Mouse (Mus musculus) hindbrain, embryonic 16.5 days (tissue): ENCODE measurements around the gene Serinc2. TPM values are rescaled to one million over a fixed set of nuclear protein-coding genes. Genes with fewer than 3 reads are reported as not detected.

Source experiments
- ATAC-seq: fragments of 200-750 bp; cut with Nextera tagmentation; 2 replicates; pipeline ENCODE4 v1.8.0; 2017; ENCODE audit warnings: moderate TSS enrichment, moderate library complexity
- H3K27ac ChIP-seq: fragments of 300-500 bp; sonication (generic); 2 replicates; pipeline ENCODE4 v1.5.1; 2014; ENCODE audit warnings: low read depth, mild to moderate bottlenecking, control low read depth, low read length, moderate library complexity
- H3K27me3 ChIP-seq: fragments of 300-500 bp; sonication (generic); replicated peaks from 2 replicates; pipeline ENCODE4 v1.6.1; 2014; ENCODE audit warnings: low read length; ENCODE audit not compliant: control insufficient read depth, insufficient read depth
- H3K36me3 ChIP-seq: fragments of 300-500 bp; sonication (generic); 2 replicates; pipeline ENCODE4 v1.6.1; 2014; ENCODE audit warnings: mild to moderate bottlenecking, low read length, moderate library complexity, mixed read lengths; ENCODE audit not compliant: control insufficient read depth, insufficient read depth
- H3K4me1 ChIP-seq: fragments of 300-500 bp; sonication (generic); 2 replicates; pipeline ENCODE4 v1.6.1; 2014; ENCODE audit warnings: low read depth, low read length; ENCODE audit not compliant: control insufficient read depth, insufficient read depth
- H3K4me2 ChIP-seq: fragments of 300-500 bp; sonication (generic); 2 replicates; pipeline ENCODE4 v1.6.1; 2014; ENCODE audit warnings: mild to moderate bottlenecking, low read length, control low read depth, moderate library complexity
- H3K4me3 ChIP-seq: fragments of 300-500 bp; sonication (generic); 2 replicates; pipeline ENCODE4 v1.5.1; 2014; ENCODE audit warnings: mild to moderate bottlenecking, low read length, control low read depth, moderate library complexity
- H3K9ac ChIP-seq: fragments of 300-500 bp; sonication (generic); 2 replicates; pipeline ENCODE4 v1.6.1; 2014; ENCODE audit warnings: low read depth, mild to moderate bottlenecking, control low read depth, low read length, moderate library complexity
- H3K9me3 ChIP-seq: fragments of 300-500 bp; sonication (generic); 2 replicates; pipeline ENCODE4 v1.6.1; 2014; ENCODE audit warnings: mild to moderate bottlenecking, low read length, moderate library complexity; ENCODE audit not compliant: control insufficient read depth
- WGBS: fragments of 180-500 bp; shearing (Covaris S2); extraction: QIAGEN DNeasy Blood & Tissue Kit; methylation state at CpG from one replicate; pipeline ENCODE4 v1.1.7; 2014; 5-methylcytosine and 5-hydroxymethylcytosine counted together
- polyA plus RNA-seq: library from polyadenylated mRNA; unstranded; fragments of >200 nt; fragmentation: Nextera tagmentation; extraction: Ambion mirVana; gene quantifications from 2 replicates; pipeline ENCODE4 v1.2.1, GENCODE M21; 2015

Serinc2 gene
- polyA plus RNA-seq, 1 experiment from 2014 or later: 31.9 TPM

DNA sequence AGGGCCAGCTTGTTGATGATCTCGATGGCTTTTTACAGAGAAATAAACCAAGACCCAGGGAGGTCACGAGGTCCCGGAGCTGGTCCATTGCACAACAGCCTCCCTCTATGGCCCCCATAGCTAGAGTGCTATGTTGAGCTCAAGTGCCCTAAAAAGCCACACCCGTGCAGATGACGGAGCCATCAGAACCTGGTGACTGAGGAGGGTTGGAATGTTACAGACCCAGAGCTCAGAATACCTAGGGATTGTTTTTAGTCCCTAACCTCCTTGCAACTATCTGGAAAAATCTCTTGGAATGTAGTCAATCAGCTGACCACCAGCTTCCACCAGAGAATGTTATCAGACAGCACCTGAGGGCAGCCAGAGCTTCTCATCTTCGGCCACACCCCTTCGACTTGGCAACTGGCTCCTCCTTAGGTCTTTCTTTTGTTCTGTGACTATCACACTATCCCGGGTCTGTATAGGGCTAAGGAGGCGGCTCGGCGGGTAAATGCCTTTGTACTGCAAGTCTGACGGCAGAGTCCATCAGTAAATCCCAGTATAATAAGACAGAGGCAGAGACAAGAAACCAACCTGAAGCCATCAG is 23.4 kb upstream of the Serinc2 start:
- 50% methylated on average over 12 of the region's 12 CpGs for WGBS
- Histone ChIP-seq H3K36me3 (no peaks in the 10 kb centered on the region), H3K27me3 (peaks cover 4% of the 10 kb centered on the region; the same call in 1 of the 2 replicates), H3K4me1 (no peaks in the 10 kb centered on the region; the same call in 1 of the 2 replicates), H3K9ac (no peak overlapping the region), H3K4me3 (no peak overlapping the region), H3K4me2 (no peak overlapping the region), H3K27ac (no peak overlapping the region), H3K9me3 (no peaks in the 10 kb centered on the region)
- ATAC-seq: no peak

DNA sequence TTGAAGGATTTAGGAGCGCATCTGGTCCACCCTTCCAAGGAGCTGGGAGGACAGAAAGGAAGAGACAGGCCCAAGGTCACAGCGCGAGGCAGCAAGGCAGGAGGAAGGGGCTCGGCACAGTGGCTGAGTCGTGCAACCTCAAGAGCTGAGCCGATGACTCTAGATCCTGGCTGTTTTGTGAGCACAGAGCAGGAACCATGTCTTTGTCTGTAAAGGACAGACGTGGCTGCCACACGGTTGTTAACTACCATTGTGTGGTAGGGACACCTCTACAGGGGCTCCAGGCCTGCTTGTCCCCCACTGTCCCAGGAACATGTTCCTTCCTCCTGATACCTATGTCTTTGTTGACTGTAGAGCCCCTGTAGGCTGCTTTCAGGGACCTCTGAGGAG is 20.6 kb upstream of the Serinc2 start:
- H3K36me3 ChIP-seq: no peaks in the 10 kb centered on the region
- H3K4me1 ChIP-seq: no peaks in the 10 kb centered on the region
- no peak overlapping the region for H3K4me3 ChIP-seq
- no peak for ATAC-seq
- no peak overlapping the region for H3K27ac ChIP-seq
- no peak overlapping the region for H3K9ac ChIP-seq
- no peak overlapping the region for H3K4me2 ChIP-seq
- no peaks in the 10 kb centered on the region for H3K27me3 ChIP-seq
- H3K9me3 ChIP-seq: no peaks in the 10 kb centered on the region
- 63% methylated on average over 8 of the region's 8 CpGs for WGBS

DNA sequence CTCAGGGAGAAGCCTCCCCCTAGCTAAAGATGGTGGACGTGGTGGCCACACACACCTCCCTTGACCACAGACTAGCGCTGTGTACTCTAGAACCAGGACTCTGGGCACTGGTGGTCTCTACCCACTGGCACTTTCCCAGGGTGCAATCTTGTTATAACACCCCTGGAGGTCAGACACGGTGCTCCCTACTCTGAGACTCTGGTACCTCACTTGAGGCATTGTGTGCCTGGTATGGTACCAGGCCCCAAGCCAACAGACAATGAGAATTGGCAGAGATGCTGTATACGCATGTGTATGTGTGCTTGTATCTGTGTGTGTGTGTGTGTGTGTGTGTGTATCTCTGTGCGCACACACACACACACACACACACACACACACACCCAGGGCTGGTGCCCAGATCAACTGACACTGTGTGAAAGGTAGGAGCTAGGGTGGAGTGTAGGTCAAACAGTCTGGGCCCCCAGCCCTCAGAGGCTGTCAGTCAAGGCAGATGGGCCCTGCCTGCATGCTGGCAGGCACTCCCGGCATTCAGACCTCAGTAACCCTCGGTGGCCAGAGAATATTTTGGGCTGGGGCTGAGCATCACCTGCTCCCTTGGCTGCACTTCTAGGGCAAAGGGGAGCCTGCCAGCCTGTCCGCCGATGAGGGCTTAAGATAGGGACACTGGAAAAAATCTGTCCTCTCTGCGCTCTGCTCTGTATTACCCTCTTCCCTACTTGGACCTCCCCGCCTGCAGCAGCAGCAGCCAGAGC is 20.0 kb upstream of the Serinc2 start:
- no peaks in the 10 kb centered on the region for H3K27me3 ChIP-seq
- H3K4me1 ChIP-seq: no peaks in the 10 kb centered on the region
- H3K4me2 ChIP-seq: no peak overlapping the region
- no peak overlapping the region for H3K9ac ChIP-seq
- no peak for ATAC-seq
- H3K27ac ChIP-seq: no peak overlapping the region
- 68% methylated on average over 11 of the region's 11 CpGs for WGBS
- no peaks in the 10 kb centered on the region for H3K36me3 ChIP-seq
- H3K9me3 ChIP-seq: no peaks in the 10 kb centered on the region
- H3K4me3 ChIP-seq: no peak overlapping the region

DNA sequence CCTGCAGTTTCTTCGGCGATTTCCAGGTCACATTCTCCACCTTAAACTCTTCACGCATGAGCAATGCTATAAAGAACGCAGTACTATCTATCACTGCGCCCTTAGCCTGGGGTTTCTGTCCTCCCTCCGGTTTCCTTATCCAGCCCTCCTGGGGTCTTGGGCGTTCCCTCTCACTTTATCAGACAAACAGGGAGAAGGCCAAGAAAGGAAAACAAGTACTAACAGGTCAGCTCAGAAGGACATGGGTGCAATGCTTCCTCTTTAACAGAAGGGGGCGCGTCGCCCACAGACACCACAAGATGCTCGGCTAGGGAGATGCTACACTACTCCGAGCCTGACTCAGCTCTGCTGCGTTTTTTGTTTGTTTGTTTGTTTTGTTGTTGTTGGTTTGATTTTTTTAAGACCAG is 18.1 kb upstream of the Serinc2 start:
- no peak for ATAC-seq
- 17% methylated on average over 13 of the region's 13 CpGs for WGBS
- Histone ChIP-seq H3K4me2 (no peak overlapping the region), H3K27me3 (no peaks in the 10 kb centered on the region), H3K9ac (no peak overlapping the region), H3K27ac (no peak overlapping the region), H3K9me3 (no peaks in the 10 kb centered on the region), H3K4me3 (no peak overlapping the region), H3K36me3 (no peaks in the 10 kb centered on the region), H3K4me1 (no peaks in the 10 kb centered on the region)

DNA sequence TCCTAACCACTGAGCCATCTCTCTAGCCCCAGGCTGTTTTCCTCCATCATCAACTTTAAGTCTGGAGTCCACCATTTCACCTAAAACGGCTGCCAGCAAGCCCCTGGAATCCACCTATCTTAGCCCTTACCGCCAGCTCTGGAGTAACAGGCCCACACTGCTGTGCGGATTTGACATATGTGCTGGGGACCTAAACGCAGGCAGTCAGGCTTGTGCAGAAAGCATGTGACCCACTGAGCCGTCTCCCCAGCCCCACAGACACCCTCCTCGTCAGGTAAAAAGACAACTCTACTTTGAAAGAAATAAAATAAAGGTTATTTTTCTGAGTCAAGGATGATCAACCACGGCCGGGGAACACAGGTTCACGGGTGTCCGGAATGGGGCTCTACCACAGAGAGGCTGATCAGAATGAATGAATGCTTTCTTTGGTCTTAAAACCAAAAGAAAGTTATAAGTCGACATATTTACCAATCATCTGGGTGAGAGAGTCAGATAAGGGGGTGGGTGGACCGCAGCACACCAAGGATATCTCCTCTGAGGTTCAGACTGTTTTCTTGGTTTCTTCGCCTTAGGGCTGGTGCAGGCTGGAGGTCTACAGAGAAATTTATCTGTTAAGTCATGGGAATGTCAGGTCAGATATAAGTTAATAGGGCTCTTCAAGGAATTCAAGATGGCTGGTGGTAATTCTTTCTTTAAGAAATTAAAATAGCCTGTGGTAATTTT is 17.4 kb upstream of the Serinc2 start:
- Histone ChIP-seq H3K9ac (no peak overlapping the region), H3K9me3 (no peaks in the 10 kb centered on the region), H3K4me2 (no peak overlapping the region), H3K4me1 (no peaks in the 10 kb centered on the region), H3K4me3 (no peak overlapping the region), H3K36me3 (no peaks in the 10 kb centered on the region), H3K27me3 (no peaks in the 10 kb centered on the region), H3K27ac (no peak overlapping the region)
- ATAC-seq: no peak
- WGBS: 85% methylated on average over 13 of the region's 13 CpGs

DNA sequence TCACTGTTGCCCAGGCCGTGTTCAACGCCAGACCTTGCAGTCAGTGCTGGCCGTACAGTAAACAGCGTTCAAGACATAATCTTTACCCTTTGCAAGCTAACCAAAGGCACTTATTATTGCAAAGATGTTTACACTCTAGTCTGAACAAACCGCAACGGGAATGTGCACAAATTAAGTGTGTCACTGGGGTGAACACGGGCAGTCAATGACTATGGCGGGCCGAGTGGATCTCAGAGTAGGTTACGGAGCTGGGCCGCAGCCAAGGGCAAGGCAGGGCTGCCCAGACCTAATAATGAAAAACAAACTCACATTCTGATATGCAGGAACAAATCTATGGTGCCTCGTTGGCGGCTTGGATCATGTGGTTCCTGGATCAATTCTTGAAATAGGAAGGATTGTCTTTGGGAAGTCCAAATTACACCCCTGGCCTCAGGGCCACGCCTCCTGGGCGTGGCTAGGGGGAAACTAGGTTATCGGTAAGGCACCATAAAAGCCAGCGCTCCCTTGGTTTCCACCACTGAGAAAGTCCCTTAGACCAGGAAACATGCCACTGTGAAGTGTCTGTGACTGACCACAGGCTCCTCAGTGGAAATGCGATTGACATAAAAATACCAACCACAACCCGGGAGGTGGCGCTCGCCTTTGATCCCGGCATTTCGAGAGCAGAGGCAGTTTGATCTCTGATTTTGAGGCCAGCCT is 16.2 kb upstream of the Serinc2 start:
- no peak for ATAC-seq

DNA sequence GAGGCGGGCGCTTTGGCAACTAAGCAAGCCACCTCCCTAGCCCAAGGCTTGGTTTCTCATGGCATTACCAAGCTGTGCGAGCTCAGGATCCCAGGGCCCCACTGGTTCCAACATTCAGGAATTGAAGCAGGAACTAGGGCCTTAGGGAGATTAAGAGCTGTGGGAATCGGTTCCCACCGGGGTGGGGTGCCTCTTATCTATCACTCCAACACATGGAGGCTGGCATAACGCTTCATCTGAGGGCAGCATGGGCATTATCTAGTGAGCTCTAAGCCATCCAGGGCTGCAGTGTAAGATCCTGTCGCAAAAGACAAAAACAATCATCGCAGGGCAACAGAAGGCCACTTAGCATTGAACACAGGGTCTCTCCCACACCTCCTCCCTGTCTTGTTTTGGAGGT is 15.5 kb upstream of the Serinc2 start:
- Histone ChIP-seq H3K4me2 (no peak overlapping the region), H3K27ac (no peak overlapping the region), H3K27me3 (no peaks in the 10 kb centered on the region), H3K9ac (no peak overlapping the region), H3K36me3 (no peaks in the 10 kb centered on the region), H3K4me3 (no peak overlapping the region), H3K9me3 (no peaks in the 10 kb centered on the region), H3K4me1 (no peaks in the 10 kb centered on the region)
- no peak for ATAC-seq
- 93% methylated on average over 8 of the region's 8 CpGs for WGBS

More for the DNA sequence above, 16.2 kb upstream of the Serinc2 start:
- Histone ChIP-seq H3K36me3 (no peaks in the 10 kb centered on the region), H3K4me1 (no peaks in the 10 kb centered on the region), H3K27ac (no peak overlapping the region), H3K9me3 (no peaks in the 10 kb centered on the region), H3K9ac (no peak overlapping the region), H3K27me3 (no peaks in the 10 kb centered on the region), H3K4me3 (no peak overlapping the region), H3K4me2 (no peak overlapping the region)
- 53% methylated on average over 23 of the region's 23 CpGs for WGBS

DNA sequence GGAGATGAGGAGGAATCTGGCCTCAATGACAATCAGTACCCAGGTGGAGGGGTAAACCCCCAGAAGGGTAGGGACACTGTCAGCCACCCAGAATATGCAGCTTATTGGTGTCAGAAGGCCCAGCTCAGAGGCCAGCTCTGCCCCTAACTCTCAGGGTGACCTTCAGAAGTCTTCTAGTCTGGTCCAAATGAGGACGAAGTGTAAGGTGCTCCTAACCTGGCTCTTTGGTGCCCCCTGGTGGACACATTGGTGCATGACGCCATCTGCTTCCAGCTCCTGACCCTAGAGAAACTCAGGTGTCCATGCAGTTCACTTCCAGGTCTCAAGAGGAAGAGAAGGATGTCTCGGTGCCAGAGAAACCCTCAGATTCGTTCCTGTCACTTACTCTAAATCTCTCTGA is 13.3 kb upstream of the Serinc2 start:
- H3K4me2 ChIP-seq: no peak overlapping the region
- 1% methylated on average over 4 of the region's 4 CpGs for WGBS
- no peaks in the 10 kb centered on the region for H3K36me3 ChIP-seq
- no peaks in the 10 kb centered on the region for H3K27me3 ChIP-seq
- no peak overlapping the region for H3K27ac ChIP-seq
- H3K4me1 ChIP-seq: no peaks in the 10 kb centered on the region
- 0 out of 2 replicates have a peak, but pooled peaks have one; percentile 27 for ATAC-seq
- no peak overlapping the region for H3K4me3 ChIP-seq
- H3K9ac ChIP-seq: no peak overlapping the region
- no peaks in the 10 kb centered on the region for H3K9me3 ChIP-seq

DNA sequence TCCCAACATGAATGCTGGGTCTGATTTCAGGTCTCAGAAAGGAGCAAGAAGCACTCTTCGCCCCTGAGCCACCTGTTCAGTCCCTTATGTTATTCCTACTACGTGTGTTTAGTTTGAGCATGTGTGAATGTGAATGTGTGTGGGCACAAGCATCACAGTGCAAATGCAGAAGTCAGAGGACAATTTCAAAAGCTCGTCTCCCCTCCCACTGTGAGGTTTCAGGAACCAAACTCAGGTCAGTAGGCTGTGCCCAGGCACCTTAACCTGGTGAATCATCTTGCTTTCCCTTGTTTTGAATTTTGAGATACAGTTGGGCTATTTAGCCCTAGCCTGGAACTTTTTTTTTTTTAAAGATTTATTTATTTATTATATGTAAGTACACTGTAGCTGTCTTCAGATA is 10.8 kb upstream of the Serinc2 start:
- Histone ChIP-seq H3K4me1 (no peaks in the 10 kb centered on the region), H3K9ac (no peak overlapping the region), H3K4me2 (no peak overlapping the region), H3K27ac (no peak overlapping the region), H3K9me3 (no peaks in the 10 kb centered on the region), H3K27me3 (no peaks in the 10 kb centered on the region), H3K4me3 (no peak overlapping the region), H3K36me3 (no peaks in the 10 kb centered on the region)
- no peak for ATAC-seq
- WGBS: 77% methylated on average over 3 of the region's 3 CpGs
